Mouse (Mus musculus) thymus, postnatal 36 days (tissue): ENCODE data around the gene Opcml.

Source experiments
- DNase-seq, 2 experiments: peaks; one replicate each; pipeline ENCODE4 v3.0.0; 2022; ENCODE audit warnings: mixed read lengths in 2 of 2

Opcml gene

DNA sequence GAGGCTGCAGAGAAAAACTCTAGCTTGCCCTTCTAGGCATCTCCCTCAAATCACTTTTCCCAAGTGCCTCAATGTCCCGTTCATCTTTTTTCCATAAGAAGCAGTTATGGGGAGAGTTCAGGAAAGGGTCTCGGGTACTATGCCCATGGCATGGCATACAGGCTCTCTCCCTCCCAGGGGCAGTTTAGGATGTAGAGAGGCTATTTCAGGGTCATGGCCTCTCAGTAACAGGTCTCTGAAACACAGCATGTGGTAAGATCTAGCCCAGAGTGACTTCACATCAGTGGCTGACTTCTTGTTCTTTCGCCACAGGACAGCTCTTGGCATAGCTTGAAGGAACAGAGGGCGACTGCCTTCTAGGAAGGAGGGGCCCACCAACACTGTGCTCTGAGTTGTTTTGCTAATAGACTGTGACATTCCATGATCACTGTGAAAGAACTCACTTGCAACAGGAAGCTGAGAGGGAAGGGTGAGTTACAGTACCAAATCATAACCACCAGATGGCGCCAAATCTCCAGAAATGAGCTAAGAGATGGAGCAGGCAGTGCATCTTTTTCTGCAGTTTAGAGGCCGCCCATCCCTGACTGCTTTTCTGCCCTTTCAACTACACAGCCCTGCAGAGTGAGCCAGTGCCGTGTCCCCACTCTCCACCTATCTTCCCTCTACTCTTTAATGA is 470.6 kb downstream of the Opcml start:
- peak; percentile 5 to 7 for DNase-seq

DNA sequence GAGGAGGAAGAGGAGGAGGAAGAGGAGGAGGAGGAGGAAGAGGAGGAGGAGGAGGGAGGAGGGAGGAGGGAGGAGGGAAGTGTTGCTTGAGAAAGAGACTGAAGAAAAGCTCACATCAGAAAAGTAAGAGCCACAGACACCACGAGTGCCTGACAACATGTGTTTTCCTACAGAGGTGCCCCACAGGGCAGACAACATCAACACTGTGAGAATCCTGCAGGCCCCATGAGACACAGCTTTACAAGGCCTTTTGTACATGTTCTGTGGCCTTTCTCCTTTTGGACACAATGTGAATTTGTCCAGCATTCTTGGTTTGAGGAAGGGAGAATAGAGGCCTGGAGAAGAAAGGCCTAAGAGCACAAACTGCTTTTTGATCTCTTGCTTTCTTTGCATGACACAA is 471.4 kb downstream of the Opcml start:
- no peak for DNase-seq

DNA sequence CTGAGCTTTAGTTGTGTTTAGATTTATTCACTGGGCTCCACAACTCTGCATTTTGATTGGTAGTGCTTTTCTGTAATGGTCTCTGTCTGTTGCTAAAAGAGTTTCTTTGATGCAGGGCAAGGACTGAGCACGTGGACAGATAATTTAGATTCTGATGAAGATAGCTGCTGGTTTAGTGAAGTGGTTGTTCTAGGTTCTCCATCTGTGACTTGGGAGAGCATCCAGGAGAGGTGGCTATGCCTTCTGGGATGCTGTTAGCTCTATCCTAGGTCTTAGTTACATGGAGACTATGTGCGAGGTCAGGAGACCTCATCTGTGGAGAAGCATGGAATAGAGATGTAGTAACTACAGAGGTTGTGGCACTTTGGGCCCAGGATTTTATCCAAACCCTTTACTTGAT is 472.3 kb downstream of the Opcml start:
- no peak for DNase-seq

DNA sequence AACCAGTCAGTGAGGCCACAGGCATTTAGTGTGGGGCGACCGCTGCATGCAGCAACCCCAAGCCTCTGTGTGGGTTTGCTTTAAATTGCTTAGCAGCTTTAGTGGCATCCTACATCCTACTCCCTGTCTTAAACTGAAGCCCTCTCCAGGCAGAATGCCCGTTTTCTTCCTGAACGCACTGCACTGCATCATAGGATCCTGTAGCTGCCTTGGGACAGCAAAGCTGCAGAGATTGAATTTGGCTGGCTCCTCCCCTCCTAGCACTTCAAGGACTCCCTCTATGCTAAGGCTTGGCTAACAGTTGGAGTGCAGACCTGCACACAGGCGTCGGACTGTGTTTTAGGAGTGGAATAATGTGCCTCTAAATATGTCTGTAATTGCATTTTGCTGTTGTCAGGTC is 474.2 kb downstream of the Opcml start:
- DNase-seq: no peak

DNA sequence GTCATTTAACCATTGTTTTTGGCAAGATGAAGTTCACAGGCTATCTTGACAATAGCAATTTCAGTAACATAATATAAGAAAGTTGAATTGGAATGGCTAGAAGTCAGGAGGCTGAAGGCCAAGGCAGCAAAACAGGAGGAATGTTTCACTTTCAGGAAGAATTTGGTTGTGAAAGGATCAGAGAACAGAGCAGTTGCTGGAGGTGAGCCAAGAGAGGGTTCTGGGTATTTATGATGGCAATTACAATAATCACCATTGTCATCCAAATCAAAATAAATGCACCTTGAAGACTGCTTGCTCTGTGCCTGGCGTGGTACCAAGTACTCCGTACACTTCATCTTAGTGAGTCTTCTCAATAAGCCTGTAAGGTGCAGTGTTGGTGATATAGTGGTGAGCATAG is 483.2 kb downstream of the Opcml start:
- DNase-seq: no peak

DNA sequence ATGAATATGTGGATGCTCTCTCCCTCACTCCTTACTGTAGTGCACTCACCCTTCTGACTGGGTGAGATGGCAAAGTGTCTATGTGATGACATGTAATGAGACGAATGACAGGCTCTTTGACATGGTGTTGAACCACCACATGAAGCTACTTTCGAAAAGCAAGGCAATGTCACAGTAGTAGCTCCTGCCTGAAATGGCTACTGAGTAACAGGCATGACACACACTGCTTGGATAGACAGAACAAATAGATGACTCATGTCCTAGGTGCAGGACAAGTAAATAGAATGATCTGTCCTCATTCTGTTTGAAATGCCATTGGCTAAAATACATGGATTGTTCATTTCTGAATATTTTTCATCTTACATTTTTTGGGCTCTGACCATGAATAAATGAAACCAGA is 488.0 kb downstream of the Opcml start:
- no peak for DNase-seq

DNA sequence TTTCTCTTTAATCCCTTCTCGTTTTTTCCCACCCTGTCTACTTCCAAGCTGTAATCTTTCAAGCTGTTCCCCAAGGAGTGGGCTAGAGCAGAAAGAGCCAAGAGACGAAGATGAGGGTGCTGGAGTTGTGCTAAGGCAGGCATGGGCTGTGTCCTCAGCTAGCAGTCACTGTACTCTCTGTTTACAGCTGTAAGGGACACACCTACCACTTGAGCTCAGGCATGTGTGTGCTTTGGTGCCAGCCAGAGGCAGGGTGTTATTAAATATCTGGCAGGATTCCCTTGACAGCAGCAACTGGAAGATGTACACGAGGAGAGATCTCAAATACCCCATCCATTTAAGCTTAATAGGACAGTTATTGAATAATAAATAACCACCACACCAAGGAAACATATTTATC is 490.4 kb downstream of the Opcml start:
- no peak for DNase-seq

DNA sequence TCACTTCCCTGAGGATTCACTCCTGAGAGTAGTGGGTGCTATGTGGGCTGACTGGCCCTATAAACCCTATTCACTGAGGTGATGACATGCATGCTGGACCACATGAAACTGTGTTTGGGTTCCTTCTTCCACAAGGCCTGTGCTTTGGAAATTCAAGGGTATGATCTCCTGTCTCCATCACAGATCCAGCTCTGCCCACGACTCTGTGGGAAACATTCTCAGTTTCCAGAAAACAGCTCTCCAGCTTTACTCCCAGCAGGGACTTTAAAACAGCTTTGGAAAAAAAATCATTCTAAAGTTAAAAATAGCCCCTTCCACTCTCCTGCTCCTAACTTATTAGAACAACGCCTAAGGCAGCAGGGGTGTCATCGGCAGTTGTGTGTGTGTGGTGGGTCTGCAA is 491.0 kb downstream of the Opcml start:
- DNase-seq: no peak

DNA sequence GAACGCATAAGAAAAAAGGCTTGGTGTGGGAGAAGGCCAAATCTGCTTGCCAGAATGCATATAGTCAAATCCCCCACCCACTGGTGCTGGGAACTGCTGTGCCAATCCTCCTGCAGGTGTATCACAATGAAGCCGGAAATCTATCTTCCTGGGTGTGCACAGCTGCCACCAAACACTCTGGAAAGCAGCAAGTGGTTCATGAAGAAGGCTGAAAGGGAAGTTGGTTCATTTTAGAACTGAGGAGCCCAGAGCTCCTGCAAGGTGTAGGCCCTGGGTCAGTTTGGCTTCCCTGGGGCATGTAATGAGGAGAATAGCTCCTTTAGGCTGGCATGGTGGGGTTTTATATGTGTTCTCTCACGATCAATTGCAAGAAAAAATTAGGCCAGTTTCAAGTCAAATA is 494.4 kb downstream of the Opcml start:
- no peak for DNase-seq

DNA sequence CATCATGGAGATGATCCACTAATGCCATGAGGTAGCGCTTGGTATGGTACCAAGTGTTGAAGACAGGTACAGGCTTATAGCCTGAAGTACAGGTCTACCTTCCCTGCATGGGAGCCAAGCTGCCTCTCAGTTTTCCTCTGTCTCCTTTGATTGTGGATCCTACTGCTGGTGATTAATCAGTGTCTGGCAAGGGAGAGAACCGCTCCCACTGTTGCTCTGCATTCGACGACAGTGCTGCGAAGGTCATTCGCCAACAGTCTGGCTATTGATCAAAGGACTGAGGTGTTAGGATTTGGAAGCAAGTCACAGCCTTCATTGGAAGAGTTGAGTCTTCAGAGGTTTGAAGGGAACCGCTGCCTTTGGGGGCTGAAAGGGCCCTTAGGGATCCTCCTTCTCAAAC is 495.8 kb downstream of the Opcml start:
- DNase-seq: no peak

DNA sequence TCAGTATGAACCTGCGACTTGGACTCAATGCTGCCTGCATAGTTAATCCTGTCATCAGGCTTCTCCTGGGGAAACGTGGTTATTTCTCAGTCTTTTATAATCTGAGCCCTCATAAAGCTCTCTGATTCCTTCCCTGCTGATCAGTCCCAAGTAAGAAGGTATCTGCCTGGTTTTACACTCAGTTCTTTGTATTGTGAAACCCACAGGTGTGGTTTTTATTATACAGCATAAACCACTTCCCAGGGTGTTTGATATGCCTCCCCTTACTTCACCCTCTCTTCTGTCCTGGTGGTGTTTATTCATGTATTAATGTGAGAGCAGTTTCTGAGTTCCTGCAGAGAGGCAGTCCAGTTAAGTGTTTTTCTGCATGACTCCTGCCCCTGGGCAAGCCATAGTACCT is 496.9 kb downstream of the Opcml start:
- no peak for DNase-seq

DNA sequence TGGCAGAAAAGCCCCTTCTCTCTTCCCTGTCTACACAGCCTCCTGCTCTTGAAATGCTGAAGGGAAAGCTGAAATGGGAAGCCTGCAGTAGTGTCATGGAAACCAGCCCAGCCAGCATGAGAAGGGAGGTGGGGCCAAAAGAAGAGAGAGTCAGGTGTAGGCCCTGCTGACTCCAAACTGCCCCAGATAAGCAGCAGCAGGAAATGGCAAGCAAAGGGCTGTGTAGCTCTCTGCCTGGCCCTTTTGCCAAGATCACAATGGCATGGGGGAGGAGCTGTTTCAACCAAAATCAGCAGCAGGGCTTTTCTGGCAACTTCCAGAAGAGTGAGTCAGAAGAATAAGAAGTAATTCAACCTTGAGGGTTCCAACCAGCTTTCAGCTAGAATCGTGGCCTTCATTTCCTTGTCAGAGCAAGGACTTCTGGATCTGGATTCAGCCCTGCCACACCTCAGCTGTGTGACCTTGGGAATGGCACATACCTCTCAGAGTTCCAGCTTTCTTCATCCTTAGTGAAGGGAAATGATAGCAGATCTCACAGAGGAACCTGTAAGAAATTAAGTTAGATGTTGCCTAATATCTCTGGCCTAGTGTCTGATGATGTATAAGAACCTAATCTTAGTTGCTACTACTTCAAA is 499.2 kb downstream of the Opcml start:
- DNase-seq: no peak

DNA sequence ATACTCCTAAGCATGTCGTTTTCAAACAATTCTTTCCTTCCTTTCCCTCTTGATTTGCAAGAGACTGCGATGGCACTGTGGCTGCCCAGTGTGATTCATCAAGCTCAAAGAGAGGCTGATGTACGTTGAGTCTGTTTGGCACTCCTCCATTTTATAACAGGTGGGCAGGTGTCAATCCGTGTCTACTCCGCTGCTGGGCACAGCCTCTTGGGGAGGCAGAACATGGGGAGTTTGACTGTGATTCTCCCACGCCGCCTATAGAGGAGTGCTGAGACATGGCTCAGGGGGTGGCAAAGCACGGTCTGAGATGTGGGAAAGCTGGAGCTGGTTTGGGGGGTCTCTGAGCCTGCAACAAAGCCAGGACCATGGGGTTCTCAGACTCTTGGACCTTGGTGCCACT is 513.1 kb downstream of the Opcml start:
- DNase-seq: no peak

DNA sequence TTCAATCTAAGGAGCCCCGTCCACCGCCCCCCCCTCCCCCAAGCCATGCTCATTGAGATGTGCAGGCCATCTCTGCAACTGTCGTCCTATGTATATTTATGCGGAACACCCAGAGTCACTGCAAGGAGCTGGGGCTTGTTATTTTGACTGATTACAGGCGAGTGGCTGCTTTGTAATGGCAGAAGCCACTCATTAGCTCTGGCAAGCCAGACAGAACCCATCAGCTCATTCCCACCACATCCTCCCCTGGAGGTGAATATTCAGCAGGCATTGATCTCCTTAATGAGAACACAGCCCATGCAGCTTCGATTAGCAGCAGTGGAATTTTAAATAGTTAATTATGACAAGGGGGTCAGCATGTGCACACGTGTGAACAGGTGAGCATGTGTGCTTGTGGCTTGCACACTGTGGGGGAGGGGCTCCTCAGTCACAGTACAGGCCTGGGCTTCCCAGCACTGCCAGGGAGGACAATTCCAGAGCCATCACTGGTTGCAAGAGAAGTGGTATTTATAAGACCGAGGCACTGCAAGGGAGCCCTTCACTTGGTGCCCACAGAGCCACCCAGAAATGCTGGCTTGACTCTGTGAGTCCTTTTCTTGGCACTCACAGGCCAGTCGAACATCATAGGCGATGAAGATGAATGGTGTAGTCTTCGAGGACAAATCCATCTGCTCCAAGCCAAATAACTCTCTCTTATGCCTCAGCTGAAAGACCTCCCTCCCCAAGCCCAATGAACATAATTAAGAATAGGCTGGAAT is 516.0 kb downstream of the Opcml start:
- no peak for DNase-seq

DNA sequence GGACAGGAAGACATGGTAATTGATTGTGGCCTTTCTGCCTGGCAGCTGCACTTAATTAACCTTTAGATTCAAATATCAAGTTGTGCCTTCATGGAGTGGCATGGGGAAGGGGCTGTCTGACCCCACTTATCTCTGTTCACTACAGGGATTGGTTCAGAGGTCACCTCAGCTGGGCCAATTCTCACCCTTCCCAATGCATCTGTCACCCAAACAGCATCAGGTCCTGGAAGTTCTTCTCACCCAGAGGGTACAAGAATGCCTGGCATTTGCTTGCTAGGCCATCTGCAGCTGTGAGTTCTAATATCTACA is 516.5 kb downstream of the Opcml start:
- no peak for DNase-seq

DNA sequence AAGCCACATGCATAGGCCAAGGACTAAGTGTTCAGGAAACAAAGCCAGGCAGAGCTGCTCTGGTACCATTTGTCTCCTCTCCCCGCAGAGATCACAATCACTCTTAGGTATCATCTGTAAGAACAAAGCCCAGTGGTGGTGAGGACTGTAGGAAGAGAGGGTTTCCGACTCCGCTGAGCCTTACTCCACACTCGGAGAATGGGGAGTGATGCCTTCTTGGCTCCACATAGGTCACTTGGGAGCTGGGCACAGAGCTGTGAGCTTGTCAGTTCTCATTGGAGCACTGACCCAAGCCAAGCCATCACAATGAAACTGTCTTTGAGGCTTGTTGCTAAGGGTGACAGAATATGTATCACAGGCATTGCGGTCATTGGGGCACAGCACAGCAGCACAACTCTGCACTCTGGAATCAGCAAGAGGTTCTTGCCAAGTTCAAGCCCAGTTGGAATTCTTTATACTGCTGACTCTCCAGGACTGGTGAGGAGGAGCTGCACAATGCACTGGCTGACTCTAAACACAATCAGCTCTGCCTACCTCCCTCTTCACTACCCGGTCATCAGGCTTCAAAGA is 517.0 kb downstream of the Opcml start:
- no peak for DNase-seq

DNA sequence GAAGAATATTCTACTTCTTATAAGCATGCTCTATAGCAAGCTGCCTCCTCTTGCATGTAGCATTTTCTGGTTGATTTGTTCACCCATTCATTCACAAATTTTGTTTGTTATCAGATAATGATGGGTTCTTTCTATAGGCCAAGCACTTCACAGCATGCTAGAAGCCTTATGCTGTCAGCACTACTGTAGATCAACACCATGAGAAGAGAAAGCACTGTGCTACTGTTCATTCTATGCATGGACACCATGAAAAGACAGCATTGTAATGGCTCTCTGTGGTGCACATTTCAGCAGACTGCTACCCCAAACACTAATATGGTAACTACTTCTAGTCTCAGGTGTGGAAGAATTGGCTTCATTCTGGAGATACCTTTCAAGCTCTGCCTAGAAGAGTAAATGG is 527.3 kb downstream of the Opcml start:
- DNase-seq: no peak

DNA sequence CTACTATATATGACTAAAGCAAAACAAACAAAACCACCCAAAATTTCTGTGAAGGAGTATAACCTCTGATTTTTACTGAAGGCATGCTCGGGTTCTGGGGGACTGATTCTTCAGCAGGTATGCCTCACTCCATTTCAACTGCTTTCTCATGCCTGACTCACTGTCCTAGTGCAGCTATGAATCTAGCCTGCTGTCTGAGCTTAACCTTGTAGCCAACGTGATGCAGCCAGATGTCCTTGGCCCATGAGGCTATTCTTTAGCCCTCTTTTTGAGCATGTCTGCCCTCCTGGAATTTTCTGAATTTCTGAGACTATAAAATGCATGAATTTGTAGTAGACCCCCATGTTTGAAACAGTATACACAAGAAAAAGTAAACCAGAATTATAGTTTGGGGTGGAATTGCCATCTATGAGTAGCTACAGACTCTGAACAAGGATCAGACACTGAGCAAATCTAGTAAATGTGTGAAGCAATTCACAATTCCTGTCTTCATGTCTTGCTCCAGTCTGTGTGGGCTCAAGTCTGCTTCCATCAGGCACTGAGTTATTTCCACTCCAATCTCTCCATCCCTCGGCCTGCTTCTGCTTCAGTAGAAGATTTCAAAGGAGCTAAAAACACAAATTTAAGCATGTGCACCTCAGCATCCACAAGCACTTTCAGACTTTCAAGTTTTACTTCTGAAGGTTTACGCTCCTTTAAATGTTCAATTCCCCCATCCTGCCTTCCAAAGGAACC is 528.6 kb downstream of the Opcml start:
- no peak for DNase-seq

DNA sequence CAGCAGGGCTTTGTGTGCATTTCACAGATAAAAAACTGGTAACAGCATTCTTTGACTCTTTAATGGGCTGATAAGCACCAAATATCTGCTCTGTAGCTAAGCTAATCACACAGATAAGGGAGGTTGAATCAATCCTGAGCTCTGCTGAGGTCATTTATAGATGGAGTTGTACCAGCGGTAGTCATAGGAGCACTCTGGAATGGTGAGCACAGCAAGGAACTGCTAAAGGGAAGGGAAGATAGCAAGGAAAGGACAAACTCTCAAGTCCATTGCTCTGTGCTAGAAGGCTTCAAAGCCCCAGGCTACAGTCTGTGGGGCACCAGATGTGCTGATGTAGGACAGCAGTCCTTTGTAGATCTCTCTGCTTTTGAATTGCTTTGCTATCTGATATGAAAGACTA is 529.2 kb downstream of the Opcml start:
- no peak for DNase-seq

DNA sequence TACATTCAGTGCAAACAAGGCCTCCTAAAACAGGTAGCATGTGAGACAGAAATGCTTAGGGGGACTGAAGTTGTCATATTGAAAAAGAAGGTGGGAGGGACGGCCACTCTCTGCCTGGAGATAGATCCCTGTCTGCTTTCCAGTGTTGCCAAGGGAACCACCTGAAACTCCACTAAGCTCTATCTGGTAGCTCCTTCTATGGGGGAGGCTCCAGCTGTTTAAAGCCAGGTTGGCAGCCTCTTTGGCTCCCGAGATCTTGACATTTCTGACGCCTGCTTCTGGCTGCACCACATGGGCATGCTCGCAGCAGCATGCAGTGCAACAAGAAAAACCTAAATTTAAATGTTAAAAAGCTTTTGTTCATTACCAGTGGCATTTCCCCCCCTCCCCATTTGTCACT is 537.4 kb downstream of the Opcml start:
- DNase-seq: no peak

DNA sequence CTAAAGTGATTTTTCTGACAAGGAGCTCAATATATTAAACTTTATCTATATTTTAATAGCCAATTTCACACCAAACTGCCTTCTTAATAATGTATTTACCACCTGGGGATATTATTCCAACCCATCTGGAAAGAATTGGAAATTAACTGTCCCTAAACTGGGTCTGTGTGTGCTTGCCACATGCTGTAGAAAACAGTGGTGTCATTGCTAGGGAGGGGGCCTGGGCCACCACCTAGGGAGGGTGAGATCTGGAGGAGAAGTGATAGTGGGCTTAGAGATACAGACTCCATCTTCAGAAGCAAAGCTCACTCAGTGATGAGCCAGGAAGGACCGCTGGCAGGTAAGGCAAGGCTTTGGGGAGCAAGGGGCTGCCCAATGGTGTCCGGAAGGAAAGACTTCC is 537.9 kb downstream of the Opcml start:
- DNase-seq: no peak

DNA sequence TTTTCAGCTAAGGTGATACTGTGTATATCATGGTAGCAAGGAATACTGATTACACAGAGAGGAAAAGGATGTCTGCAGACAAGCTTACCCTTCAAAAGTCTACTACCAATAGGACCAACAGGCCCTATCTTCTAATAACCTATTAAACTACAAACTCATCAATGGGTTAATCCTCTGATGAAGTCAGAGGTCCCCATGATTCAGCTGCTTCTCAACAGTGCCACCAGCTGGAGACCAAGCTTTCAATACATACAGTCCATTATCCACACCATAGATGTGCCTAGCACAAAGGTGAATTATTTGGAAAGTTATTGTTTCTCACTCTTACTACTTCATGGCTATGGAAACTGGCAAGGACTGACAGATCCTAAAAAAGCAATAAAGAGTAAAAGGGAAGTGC is 538.9 kb downstream of the Opcml start:
- no peak for DNase-seq

DNA sequence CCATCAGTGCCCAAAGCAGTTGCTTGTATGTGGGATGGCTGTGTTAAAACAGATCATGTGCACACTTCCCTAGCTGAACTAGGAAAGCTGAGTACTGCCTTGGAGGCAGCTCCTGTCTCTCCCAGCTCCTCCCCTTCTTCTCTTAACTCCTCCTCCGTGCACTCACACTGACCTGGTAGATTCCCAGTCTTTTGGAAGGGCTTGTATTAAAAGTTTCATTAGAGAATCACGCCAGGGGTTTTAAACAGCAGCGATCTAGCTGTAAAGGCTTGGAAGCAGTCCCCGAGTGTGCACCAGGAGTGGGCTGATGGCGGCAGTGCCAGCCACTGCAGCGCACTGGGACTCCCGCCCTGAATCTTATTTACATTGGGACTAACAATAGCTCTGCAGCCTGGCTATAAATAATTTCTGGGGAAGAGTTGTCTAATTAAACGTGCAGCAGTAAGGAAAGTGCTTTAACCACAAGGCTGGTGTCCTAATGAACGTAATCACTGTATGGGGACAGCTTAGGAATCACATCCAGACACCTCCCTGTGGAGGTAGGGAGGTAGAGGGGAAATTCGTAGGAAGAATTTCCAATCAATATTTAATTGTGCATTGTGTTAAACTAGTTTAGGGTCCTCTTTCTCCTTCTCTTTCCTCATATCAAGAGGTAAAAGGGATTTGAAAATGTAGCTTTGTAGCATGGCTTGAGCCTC is 546.1 kb downstream of the Opcml start:
- DNase-seq: no peak
